Mouse (Mus musculus) neural tube, embryonic 14.5 days (tissue): ENCODE measurements around the gene Atrnl1. TPM values are rescaled to one million over a fixed set of nuclear protein-coding genes. Genes with fewer than 3 reads are reported as not detected.

Experiments used
- ATAC-seq: fragments of 200-750 bp; cut with Nextera tagmentation; 2 replicates; pipeline ENCODE4 v1.8.0; 2017; ENCODE audit warnings: low read depth, mild to moderate bottlenecking, moderate TSS enrichment, moderate library complexity
- H3K27ac ChIP-seq: fragments of 300-500 bp; sonication (generic); 2 replicates; pipeline ENCODE4 v1.5.1; 2014; ENCODE audit warnings: low read depth, mild to moderate bottlenecking, control low read depth, low read length, moderate library complexity, mixed read lengths
- H3K27me3 ChIP-seq: fragments of 300-500 bp; sonication (generic); 2 replicates; pipeline ENCODE4 v1.6.1; 2014; ENCODE audit warnings: low read length; ENCODE audit not compliant: control insufficient read depth, insufficient read depth
- H3K36me3 ChIP-seq: fragments of 300-500 bp; sonication (generic); 2 replicates; pipeline ENCODE4 v1.6.1; 2014; ENCODE audit warnings: low read length, mixed read lengths; ENCODE audit not compliant: control insufficient read depth, insufficient read depth
- H3K4me1 ChIP-seq: fragments of 300-500 bp; sonication (generic); 2 replicates; pipeline ENCODE4 v1.6.1; 2014; ENCODE audit warnings: low read length; ENCODE audit not compliant: control insufficient read depth, insufficient read depth
- H3K4me2 ChIP-seq: fragments of 300-500 bp; sonication (generic); 2 replicates; pipeline ENCODE4 v1.6.1; 2014; ENCODE audit warnings: mild to moderate bottlenecking, low read depth, low read length, control low read depth
- H3K4me3 ChIP-seq: fragments of 300-500 bp; sonication (generic); 2 replicates; pipeline ENCODE4 v1.5.1; 2014; ENCODE audit warnings: low read depth, low read length, control low read depth, mixed read lengths
- H3K9ac ChIP-seq: fragments of 300-500 bp; sonication (generic); replicated peaks from 2 replicates; pipeline ENCODE4 v1.6.1; 2014; ENCODE audit warnings: low read depth, mild to moderate bottlenecking, control low read depth, low read length, mixed read lengths
- H3K9me3 ChIP-seq: fragments of 300-500 bp; sonication (generic); 2 replicates; pipeline ENCODE4 v1.6.1; 2016; ENCODE audit warnings: low read length; ENCODE audit not compliant: control insufficient read depth
- WGBS: fragments of 180-500 bp; shearing (Covaris S2); extraction: QIAGEN DNeasy Blood & Tissue Kit; methylation state at CpG from one replicate; pipeline ENCODE4 v1.1.7; 2014; 5-methylcytosine and 5-hydroxymethylcytosine counted together
- polyA plus RNA-seq: library from polyadenylated mRNA; unstranded; fragments of >200 nt; fragmentation: Nextera tagmentation; extraction: Ambion mirVana; gene quantifications from 2 replicates; pipeline ENCODE4 v1.2.1, GENCODE M21; 2014

Gene Atrnl1
- polyA plus RNA-seq, 1 experiment from 2014 or later = 8.6 TPM

GRCm38 (mm10) chr19:57767051-57767450 is 156.2 kb downstream of the Atrnl1 start:
- WGBS = 89% methylated on average over 2 of the region's 2 CpGs
- no peak overlapping the region for H3K9ac ChIP-seq
- H3K4me1 ChIP-seq = no peaks in the 10 kb centered on the region
- ATAC-seq = no peak
- H3K36me3 ChIP-seq = no peaks in the 10 kb centered on the region
- H3K27me3 ChIP-seq = no peaks in the 10 kb centered on the region
- no peak overlapping the region for H3K4me2 ChIP-seq
- H3K9me3 ChIP-seq = no peaks in the 10 kb centered on the region
- H3K4me3 ChIP-seq = no peak overlapping the region
- no peak overlapping the region for H3K27ac ChIP-seq

- H3K4me3 ChIP-seq = no peak overlapping the region
- H3K9me3 ChIP-seq = no peaks in the 10 kb centered on the region
- H3K27me3 ChIP-seq = no peaks in the 10 kb centered on the region
- no peak overlapping the region for H3K27ac ChIP-seq
- no peaks in the 10 kb centered on the region for H3K4me1 ChIP-seq
- no peak overlapping the region for H3K4me2 ChIP-seq
- no peak for ATAC-seq
- 82% methylated on average over 11 of the region's 11 CpGs for WGBS
- H3K9ac ChIP-seq = no peak overlapping the region
- no peaks in the 10 kb centered on the region for H3K36me3 ChIP-seq
Measured at GRCm38 (mm10) chr19:57768661-57769060, 157.8 kb downstream of the Atrnl1 start.

- Histone ChIP-seq H3K4me2 (no peak overlapping the region), H3K9me3 (no peaks in the 10 kb centered on the region), H3K4me3 (no peak overlapping the region), H3K9ac (no peak overlapping the region), H3K36me3 (no peaks in the 10 kb centered on the region), H3K27ac (no peak overlapping the region), H3K27me3 (no peaks in the 10 kb centered on the region), H3K4me1 (no peaks in the 10 kb centered on the region)
- ATAC-seq = no peak
- 86% methylated on average over 3 of the region's 3 CpGs for WGBS
Measured at GRCm38 (mm10) chr19:57782366-57783089, 171.7 kb downstream of the Atrnl1 start.

- no peaks in the 10 kb centered on the region for H3K9me3 ChIP-seq
- ATAC-seq = no peak
- no peak overlapping the region for H3K4me2 ChIP-seq
- no peak overlapping the region for H3K4me3 ChIP-seq
- no peaks in the 10 kb centered on the region for H3K36me3 ChIP-seq
- WGBS = 54% methylated on average over 5 of the region's 5 CpGs
- no peaks in the 10 kb centered on the region for H3K27me3 ChIP-seq
- H3K9ac ChIP-seq = no peak overlapping the region
- no peak overlapping the region for H3K27ac ChIP-seq
- no peaks in the 10 kb centered on the region for H3K4me1 ChIP-seq
Measured at GRCm38 (mm10) chr19:57786699-57787098, 175.9 kb downstream of the Atrnl1 start.

- Histone ChIP-seq H3K27ac (no peak overlapping the region), H3K4me3 (no peak overlapping the region), H3K36me3 (no peaks in the 10 kb centered on the region), H3K4me2 (no peak overlapping the region), H3K9me3 (no peaks in the 10 kb centered on the region), H3K27me3 (no peaks in the 10 kb centered on the region), H3K4me1 (no peaks in the 10 kb centered on the region), H3K9ac (no peak overlapping the region)
- 85% methylated on average over 9 of the region's 9 CpGs for WGBS
- no peak for ATAC-seq
Measured at GRCm38 (mm10) chr19:57802207-57802606, 191.4 kb downstream of the Atrnl1 start.

GRCm38 (mm10) chr19:57802771-57803482 is 192.1 kb downstream of the Atrnl1 start:
- H3K4me1 ChIP-seq = no peaks in the 10 kb centered on the region
- H3K36me3 ChIP-seq = no peaks in the 10 kb centered on the region
- H3K9me3 ChIP-seq = no peaks in the 10 kb centered on the region
- H3K27me3 ChIP-seq = no peaks in the 10 kb centered on the region
- no peak overlapping the region for H3K4me3 ChIP-seq
- H3K27ac ChIP-seq = no peak overlapping the region
- no peak for ATAC-seq
- H3K9ac ChIP-seq = no peak overlapping the region
- WGBS = 76% methylated on average over 14 of the region's 14 CpGs
- H3K4me2 ChIP-seq = no peak overlapping the region

GRCm38 (mm10) chr19:57803483-57803820 is 192.6 kb downstream of the Atrnl1 start:
- H3K27ac ChIP-seq = no peak overlapping the region
- H3K9me3 ChIP-seq = no peaks in the 10 kb centered on the region
- no peaks in the 10 kb centered on the region for H3K36me3 ChIP-seq
- H3K27me3 ChIP-seq = no peaks in the 10 kb centered on the region
- no peak overlapping the region for H3K4me2 ChIP-seq
- no peak overlapping the region for H3K4me3 ChIP-seq
- WGBS = 86% methylated on average over 3 of the region's 3 CpGs
- ATAC-seq = no peak
- no peak overlapping the region for H3K9ac ChIP-seq
- no peaks in the 10 kb centered on the region for H3K4me1 ChIP-seq

GRCm38 (mm10) chr19:57808363-57808762 is 197.5 kb downstream of the Atrnl1 start:
- Histone ChIP-seq H3K4me1 (no peaks in the 10 kb centered on the region), H3K36me3 (no peaks in the 10 kb centered on the region), H3K9ac (no peak overlapping the region), H3K4me2 (no peak overlapping the region), H3K9me3 (no peaks in the 10 kb centered on the region), H3K27me3 (no peaks in the 10 kb centered on the region), H3K27ac (no peak overlapping the region), H3K4me3 (no peak overlapping the region)
- 44% methylated on average over 2 of the region's 2 CpGs for WGBS
- no peak for ATAC-seq

GRCm38 (mm10) chr19:57814291-57814690 is 203.5 kb downstream of the Atrnl1 start:
- Histone ChIP-seq H3K9ac (no peak overlapping the region), H3K4me2 (no peak overlapping the region), H3K27me3 (no peaks in the 10 kb centered on the region), H3K4me1 (0 out of 2 replicates have a peak, but pooled peaks cover 3% of the 10 kb centered on the region), H3K36me3 (no peaks in the 10 kb centered on the region), H3K4me3 (no peak overlapping the region), H3K27ac (no peak overlapping the region), H3K9me3 (no peaks in the 10 kb centered on the region)
- no peak for ATAC-seq
- WGBS = 59% methylated on average over 6 of the region's 6 CpGs
